Mouse (Mus musculus) MEL (cell line): Measurements from ENCODE around the gene Rassf6. TPM values are rescaled to one million over a fixed set of nuclear protein-coding genes. Genes with fewer than 3 reads are reported as not detected.

ENCODE experiments used
- DNase-seq: peaks from one replicate; pipeline ENCODE4 v3.0.0; 2011; ENCODE audit warnings: low read depth, low spot score
- H3K27ac ChIP-seq: 2 replicates; pipeline ENCODE4 v1.5.1; 2012; ENCODE audit warnings: low read depth, mild to moderate bottlenecking, control low read depth, low read length, moderate library complexity; ENCODE audit not compliant: control insufficient read depth
- H3K27me3 ChIP-seq, 2 experiments: fragments of 150-350 bp in 1 of 2; sonication (generic) in 1 of 2; 2 replicates each; pipeline ENCODE4 v1.6.1; 2012; ENCODE audit warnings: low read length in 2 of 2, mild to moderate bottlenecking in 2 of 2, improper control_type of control experiment in 1 of 2, moderate library complexity in 1 of 2; ENCODE audit not compliant: insufficient read depth in 2 of 2, control insufficient read depth in 1 of 2
- H3K36me3 ChIP-seq, 2 experiments: 2 replicates each; pipeline ENCODE4 v1.6.1; 2012 to 2014; ENCODE audit warnings: low read length in 2 of 2, improper control_type of control experiment in 1 of 2, inconsistent platforms in 1 of 2, mild to moderate bottlenecking in 1 of 2; ENCODE audit not compliant: insufficient read depth in 2 of 2, control insufficient read depth in 1 of 2
- H3K4me1 ChIP-seq, 2 experiments: fragments of 150-350 bp in 1 of 2; sonication (generic) in 1 of 2; 2 replicates each; pipeline ENCODE4 v1.6.1; 2012; ENCODE audit warnings: low read length in 2 of 2, improper control_type of control experiment in 1 of 2, mild to moderate bottlenecking in 1 of 2; ENCODE audit not compliant: insufficient read depth in 2 of 2, control insufficient read depth in 1 of 2
- H3K4me3 ChIP-seq, 2 experiments: fragments of 150-350 bp in 1 of 2; sonication (generic) in 1 of 2; 2 replicates each; pipeline ENCODE4 v1.5.1; 2012; ENCODE audit warnings: low read depth in 2 of 2, low read length in 2 of 2, mild to moderate bottlenecking in 2 of 2, moderate library complexity in 2 of 2, control low read depth in 1 of 2, improper control_type of control experiment in 1 of 2; ENCODE audit not compliant: control insufficient read depth in 1 of 2, insufficient read depth in 1 of 2
- H3K79me2 ChIP-seq: 2 replicates; pipeline ENCODE4 v1.6.1; 2012; ENCODE audit warnings: mild to moderate bottlenecking, low read length, moderate library complexity; ENCODE audit not compliant: control insufficient read depth, poor library complexity, insufficient read depth
- H3K9ac ChIP-seq: 2 replicates; pipeline ENCODE4 v1.6.1; 2012; ENCODE audit warnings: low read depth, mild to moderate bottlenecking, control low read depth, low read length, moderate library complexity; ENCODE audit not compliant: control insufficient read depth, poor library complexity, severe bottlenecking
- H3K9me3 ChIP-seq: fragments of 150-350 bp; sonication (generic); replicated peaks from 2 replicates; pipeline ENCODE4 v1.6.1; 2012; ENCODE audit warnings: mild to moderate bottlenecking, low read length, improper control_type of control experiment, moderate library complexity; ENCODE audit not compliant: insufficient read depth
- CHD1 ChIP-seq: IDR thresholded peaks from 2 replicates; pipeline ENCODE4 v1.6.1; 2012; ENCODE audit warnings: low read depth, mild to moderate bottlenecking, inconsistent platforms, low read length, improper control_type of control experiment
- CHD2 ChIP-seq: IDR thresholded peaks from 2 replicates; pipeline ENCODE4 v1.6.1; 2011; ENCODE audit warnings: low read length, improper control_type of control experiment
- CTCF ChIP-seq, 3 experiments: IDR thresholded peaks in 2 of 3; conservative IDR thresholded peaks in 1 of 3; 2 replicates each; pipeline ENCODE4 v1.5.1; 2011 to 2012; ENCODE audit warnings: low read length in 3 of 3, low read depth in 2 of 3, mild to moderate bottlenecking in 2 of 3, improper control_type of control experiment in 1 of 3, inconsistent platforms in 1 of 3, mixed read lengths in 1 of 3, moderate library complexity in 1 of 3; ENCODE audit not compliant: control insufficient read depth in 1 of 3, insufficient read depth in 1 of 3, poor library complexity in 1 of 3, severe bottlenecking in 1 of 3
- E2F4 ChIP-seq: IDR thresholded peaks from 2 replicates; pipeline ENCODE4 v1.6.1; 2011; ENCODE audit warnings: low read depth, low read length, improper control_type of control experiment, borderline replicate concordance
- ELF1 ChIP-seq: IDR thresholded peaks from 2 replicates; pipeline ENCODE4 v1.6.1; 2014; ENCODE audit warnings: low read depth, mild to moderate bottlenecking, inconsistent platforms, low read length, improper control_type of control experiment, moderate library complexity
- ETS1 ChIP-seq: IDR thresholded peaks from 2 replicates; pipeline ENCODE4 v1.6.1; 2012; ENCODE audit warnings: low read depth, mild to moderate bottlenecking, inconsistent platforms, low read length, improper control_type of control experiment, moderate library complexity
- GABPA ChIP-seq: IDR thresholded peaks from 2 replicates; pipeline ENCODE4 v1.6.1; 2012; ENCODE audit warnings: low read depth, mild to moderate bottlenecking, inconsistent platforms, low read length, improper control_type of control experiment, moderate library complexity
- JUND ChIP-seq: IDR thresholded peaks from 2 replicates; pipeline ENCODE4 v1.6.1; 2011; ENCODE audit warnings: low read depth, mild to moderate bottlenecking, improper control_type of control experiment, low read length
- MAZ ChIP-seq: IDR thresholded peaks from 2 replicates; pipeline ENCODE4 v1.6.1; 2012; ENCODE audit warnings: low read depth, mild to moderate bottlenecking, inconsistent platforms, low read length, improper control_type of control experiment
- MXI1 ChIP-seq: IDR thresholded peaks from 2 replicates; pipeline ENCODE4 v1.6.1; 2011; ENCODE audit warnings: mild to moderate bottlenecking, low read depth, low read length, improper control_type of control experiment
- MYB ChIP-seq: IDR thresholded peaks from 2 replicates; pipeline ENCODE4 v1.6.1; 2011; ENCODE audit warnings: mild to moderate bottlenecking, low read depth, low read length, improper control_type of control experiment
- MYC ChIP-seq: IDR thresholded peaks from 2 replicates; pipeline ENCODE4 v1.6.1; 2011; ENCODE audit warnings: low read depth, mild to moderate bottlenecking, low read length, improper control_type of control experiment, moderate library complexity
- NELFE ChIP-seq: IDR thresholded peaks from 2 replicates; pipeline ENCODE4 v1.6.1; 2011; ENCODE audit warnings: low read depth, low read length, improper control_type of control experiment
- TBP ChIP-seq: IDR thresholded peaks from 2 replicates; pipeline ENCODE4 v1.8.0; 2011; ENCODE audit warnings: low read depth, low read length, improper control_type of control experiment
- TCF12 ChIP-seq: IDR thresholded peaks from 2 replicates; pipeline ENCODE4 v1.6.1; 2014; ENCODE audit warnings: low read depth, mild to moderate bottlenecking, inconsistent platforms, low read length, improper control_type of control experiment, moderate library complexity
- UBTF ChIP-seq: IDR thresholded peaks from 2 replicates; pipeline ENCODE4 v1.6.1; 2012; ENCODE audit warnings: low read depth, mild to moderate bottlenecking, inconsistent platforms, low read length, improper control_type of control experiment, moderate library complexity, borderline replicate concordance; ENCODE audit not compliant: insufficient read depth
- USF1 ChIP-seq: IDR thresholded peaks from 2 replicates; pipeline ENCODE4 v1.6.1; 2014; ENCODE audit warnings: low read depth, mild to moderate bottlenecking, inconsistent platforms, low read length, improper control_type of control experiment, moderate library complexity
- USF2 ChIP-seq, 2 experiments: IDR thresholded peaks; 2 replicates each; pipeline ENCODE4 v1.6.1; 2011 to 2012; ENCODE audit warnings: improper control_type of control experiment in 2 of 2, low read length in 2 of 2, borderline replicate concordance in 1 of 2, inconsistent platforms in 1 of 2, low read depth in 1 of 2, mild to moderate bottlenecking in 1 of 2; ENCODE audit not compliant: insufficient read depth in 1 of 2
- ZC3H11A ChIP-seq: IDR thresholded peaks from 2 replicates; pipeline ENCODE4 v1.6.1; 2012; ENCODE audit warnings: low read depth, mild to moderate bottlenecking, inconsistent platforms, low read length, improper control_type of control experiment
- ZKSCAN1 ChIP-seq: IDR thresholded peaks from 2 replicates; pipeline ENCODE4 v1.6.1; 2012; ENCODE audit warnings: low read depth, mild to moderate bottlenecking, inconsistent platforms, low read length, improper control_type of control experiment, moderate library complexity
- ZMIZ1 ChIP-seq: IDR thresholded peaks from 2 replicates; pipeline ENCODE4 v1.6.1; 2012; ENCODE audit warnings: low read depth, mild to moderate bottlenecking, inconsistent platforms, low read length, improper control_type of control experiment, moderate library complexity
- ZNF384 ChIP-seq: IDR thresholded peaks from 2 replicates; pipeline ENCODE4 v1.6.1; 2012; ENCODE audit warnings: low read depth, mild to moderate bottlenecking, inconsistent platforms, low read length, improper control_type of control experiment
- polyA plus RNA-seq, 2 experiments: library from polyadenylated mRNA; stranded (reverse) in 1 of 2; unstranded in 1 of 2; fragments of >175 nt in 1 of 2; fragments of >200 nt in 1 of 2; gene quantifications; 2 replicates each; pipeline versions ENCODE4 v1.2.1 to v1.2.4; 2012; ENCODE audit warnings: low replicate concordance in 2 of 2, low read depth in 1 of 2; ENCODE audit not compliant: insufficient read length in 2 of 2, insufficient read depth in 1 of 2, missing spikeins in 1 of 2
- total RNA-seq: library from RNA; depleted of rRNA; stranded (reverse); fragments of 300-350 nt; gene quantifications from 2 replicates; pipeline ENCODE4 v1.2.3, GENCODE M21; 2012

The Rassf6 gene
- total and polyA plus RNA-seq, 3 experiments = 0.39 TPM; not detected in 2

GRCm38 (mm10) chr5:90655891-90656290 is 15.4 kb upstream of the Rassf6 start:
- H3K9ac ChIP-seq = no peak overlapping the region
- no peaks in the 10 kb centered on the region for H3K9me3 ChIP-seq
- no peak for TF ChIP-seq ELF1
- TF ChIP-seq ZKSCAN1 = no peak
- TF ChIP-seq USF2 (IDR thresholded peaks at IDR 0.05; ENCODE audit: borderline replicate concordance in 1 of 2, insufficient read depth in 1 of 2, low read depth in 1 of 2, low read length in 2 of 2) = no peak
- TF ChIP-seq ZMIZ1 = no peak
- TF ChIP-seq CTCF (IDR thresholded peaks at IDR 0.05 in 2 of 3, conservative IDR thresholded peaks at IDR 0.05 in 1 of 3; ENCODE audit: control insufficient read depth in 1 of 3, insufficient read depth in 1 of 3, low read depth in 2 of 3, low read length in 3 of 3, poor library complexity in 1 of 3, severe bottlenecking in 1 of 3) = no peak
- no peak for TF ChIP-seq ZNF384
- TF ChIP-seq CHD1 = no peak
- no peak for TF ChIP-seq MAZ
- TF ChIP-seq TBP = no peak
- no peak for TF ChIP-seq UBTF
- TF ChIP-seq ETS1 = no peak
- no peak for TF ChIP-seq JUND
- no peak for TF ChIP-seq CHD2
- TF ChIP-seq USF1 = no peak
- TF ChIP-seq E2F4 = no peak
- no peak for TF ChIP-seq GABPA
- peaks cover 0 to 4% of the 10 kb centered on the region in 2 experiments; a peak in 1 of 4 replicates for H3K4me1 ChIP-seq
- H3K27me3 ChIP-seq = no peaks in the 10 kb centered on the region
- no peak for DNase-seq
- H3K79me2 ChIP-seq = no peaks in the 10 kb centered on the region
- no peak overlapping the region for H3K27ac ChIP-seq
- no peaks in the 10 kb centered on the region for H3K36me3 ChIP-seq
- H3K4me3 ChIP-seq = no peak overlapping the region

GRCm38 (mm10) chr5:90654798-90655197 is 14.3 kb upstream of the Rassf6 start:
- TF ChIP-seq TCF12 (no peak), NELFE (no peak), MYB (no peak), MXI1 (no peak), CHD1 (no peak), MYC (no peak), ZC3H11A (no peak), USF2 (IDR thresholded peaks at IDR 0.05; ENCODE audit: borderline replicate concordance in 1 of 2, insufficient read depth in 1 of 2, low read depth in 1 of 2, low read length in 2 of 2) (no peak), ZMIZ1 (no peak), CTCF (IDR thresholded peaks at IDR 0.05 in 2 of 3, conservative IDR thresholded peaks at IDR 0.05 in 1 of 3; ENCODE audit: control insufficient read depth in 1 of 3, insufficient read depth in 1 of 3, low read depth in 2 of 3, low read length in 3 of 3, poor library complexity in 1 of 3, severe bottlenecking in 1 of 3) (no peak)
- TF ChIP-seq, all 39 proteins: peak for 0
- H3K27ac ChIP-seq = no peak overlapping the region
- peak; percentile 37 for DNase-seq
- no peak overlapping the region for H3K9ac ChIP-seq
- no peaks in the 10 kb centered on the region for H3K9me3 ChIP-seq
- H3K4me1 ChIP-seq = peaks cover 0 to 4% of the 10 kb centered on the region in 2 experiments; a peak in 1 of 4 replicates
- no peaks in the 10 kb centered on the region for H3K36me3 ChIP-seq
- H3K27me3 ChIP-seq = no peaks in the 10 kb centered on the region
- no peak overlapping the region for H3K4me3 ChIP-seq
- H3K79me2 ChIP-seq = no peaks in the 10 kb centered on the region
